Mouse (Mus musculus): ENCODE measurements around the gene Fmo5.

GRCm38 (mm10) chr3:97611021-97611420, 17.6 kb upstream of the Fmo5 start:
- TF ChIP-seq CTCF (IDR thresholded peaks at IDR 0.05; ENCODE audit: low read depth) (no peak), EP300 (IDR thresholded peaks at IDR 0.05; ENCODE audit: low read depth) (peak; percentile 54; the same call in 1 of the 2 replicates)

Measured in liver, postnatal 0 days (tissue).